Mouse (Mus musculus): ENCODE results near the gene Bend5.

Gene Bend5

GRCm38 (mm10) chr4:111414818-111415488, at the start of gene Bend5:
Bend5 (plus strand) TSS chr4:111415006.
- Histone ChIP-seq H3K4me1 (replicated peaks; ENCODE audit: low read depth, low read length) (peaks cover 57% of the 10 kb centered on the region), H3K36me3 (ENCODE audit: insufficient read depth, low read length) (peaks cover 8% of the 10 kb centered on the region; the same call in 1 of the 2 replicates), H3K9me3 (ENCODE audit: low read length) (no peaks in the 10 kb centered on the region), H3K4me3 (replicated peaks; ENCODE audit: low read length) (peak within 1 kb of the TSS; percentile 87), H3K27me3 (ENCODE audit: insufficient read depth, low read length) (peaks cover 9% of the 10 kb centered on the region)
- TF ChIP-seq POU5F1 (IDR thresholded peaks at IDR 0.05; ENCODE audit: borderline replicate concordance, low read length) (no peak), CTCF (conservative IDR thresholded peaks at IDR 0.05; ENCODE audit: low read length) (no peak), NANOG (IDR thresholded peaks at IDR 0.05; ENCODE audit: borderline replicate concordance, low read length) (no peak)

GRCm38 (mm10) chr4:111367771-111368170, 47.0 kb upstream of the Bend5 start:
- H3K4me1 ChIP-seq (replicated peaks; ENCODE audit: low read depth, low read length), result no peaks in the 10 kb centered on the region
- no peaks in the 10 kb centered on the region for H3K36me3 ChIP-seq (ENCODE audit: insufficient read depth, low read length)
- no peaks in the 10 kb centered on the region for H3K9me3 ChIP-seq (ENCODE audit: low read length)
- no peaks in the 10 kb centered on the region for H3K27me3 ChIP-seq (ENCODE audit: insufficient read depth, low read length)
- TF ChIP-seq NANOG (IDR thresholded peaks at IDR 0.05; ENCODE audit: borderline replicate concordance, low read length) (no peak), CTCF (conservative IDR thresholded peaks at IDR 0.05; ENCODE audit: low read length) (no peak), POU5F1 (IDR thresholded peaks at IDR 0.05; ENCODE audit: borderline replicate concordance, low read length) (no peak)
- H3K4me3 ChIP-seq (replicated peaks; ENCODE audit: low read length), result no peak overlapping the region

GRCm38 (mm10) chr4:111377159-111377558, 37.6 kb upstream of the Bend5 start:
- H3K9me3 ChIP-seq (ENCODE audit: low read length), result no peaks in the 10 kb centered on the region
- no peak for TF ChIP-seq NANOG (IDR thresholded peaks at IDR 0.05; ENCODE audit: borderline replicate concordance, low read length)
- TF ChIP-seq CTCF (conservative IDR thresholded peaks at IDR 0.05; ENCODE audit: low read length), result no peak
- no peak for TF ChIP-seq POU5F1 (IDR thresholded peaks at IDR 0.05; ENCODE audit: borderline replicate concordance, low read length)
- H3K4me3 ChIP-seq (replicated peaks; ENCODE audit: low read length), result no peak overlapping the region
- H3K36me3 ChIP-seq (ENCODE audit: insufficient read depth, low read length), result no peaks in the 10 kb centered on the region
- no peaks in the 10 kb centered on the region for H3K4me1 ChIP-seq (replicated peaks; ENCODE audit: low read depth, low read length)
- no peaks in the 10 kb centered on the region for H3K27me3 ChIP-seq (ENCODE audit: insufficient read depth, low read length)

GRCm38 (mm10) chr4:111378071-111378470, 36.7 kb upstream of the Bend5 start:
- no peaks in the 10 kb centered on the region for H3K4me1 ChIP-seq (replicated peaks; ENCODE audit: low read depth, low read length)
- H3K27me3 ChIP-seq (ENCODE audit: insufficient read depth, low read length), result no peaks in the 10 kb centered on the region
- H3K4me3 ChIP-seq (replicated peaks; ENCODE audit: low read length), result no peak overlapping the region
- H3K36me3 ChIP-seq (ENCODE audit: insufficient read depth, low read length), result no peaks in the 10 kb centered on the region
- no peak for TF ChIP-seq NANOG (IDR thresholded peaks at IDR 0.05; ENCODE audit: borderline replicate concordance, low read length)
- TF ChIP-seq POU5F1 (IDR thresholded peaks at IDR 0.05; ENCODE audit: borderline replicate concordance, low read length), result no peak
- TF ChIP-seq CTCF (conservative IDR thresholded peaks at IDR 0.05; ENCODE audit: low read length), result no peak
- H3K9me3 ChIP-seq (ENCODE audit: low read length), result no peaks in the 10 kb centered on the region

- TF ChIP-seq POU5F1 (IDR thresholded peaks at IDR 0.05; ENCODE audit: borderline replicate concordance, low read length) (no peak), NANOG (IDR thresholded peaks at IDR 0.05; ENCODE audit: borderline replicate concordance, low read length) (no peak), CTCF (conservative IDR thresholded peaks at IDR 0.05; ENCODE audit: low read length) (no peak)
Observed at GRCm38 (mm10) chr4:111383101-111383500, 31.7 kb upstream of the Bend5 start.

GRCm38 (mm10) chr4:111390736-111391135, 24.1 kb upstream of the Bend5 start:
- H3K27me3 ChIP-seq (ENCODE audit: insufficient read depth, low read length), result no peaks in the 10 kb centered on the region
- TF ChIP-seq NANOG (IDR thresholded peaks at IDR 0.05; ENCODE audit: borderline replicate concordance, low read length), result no peak
- TF ChIP-seq POU5F1 (IDR thresholded peaks at IDR 0.05; ENCODE audit: borderline replicate concordance, low read length), result no peak
- TF ChIP-seq CTCF (conservative IDR thresholded peaks at IDR 0.05; ENCODE audit: low read length), result no peak
- H3K9me3 ChIP-seq (ENCODE audit: low read length), result no peaks in the 10 kb centered on the region
- no peaks in the 10 kb centered on the region for H3K36me3 ChIP-seq (ENCODE audit: insufficient read depth, low read length)
- H3K4me3 ChIP-seq (replicated peaks; ENCODE audit: low read length), result no peak overlapping the region
- H3K4me1 ChIP-seq (replicated peaks; ENCODE audit: low read depth, low read length), result peaks cover 4% of the 10 kb centered on the region

More at GRCm38 (mm10) chr4:111383101-111383500, 31.7 kb upstream of the Bend5 start:
- H3K27me3 ChIP-seq (ENCODE audit: insufficient read depth, low read length), result no peaks in the 10 kb centered on the region
- no peaks in the 10 kb centered on the region for H3K9me3 ChIP-seq (ENCODE audit: low read length)
- H3K4me1 ChIP-seq (replicated peaks; ENCODE audit: low read depth, low read length), result no peaks in the 10 kb centered on the region
- H3K36me3 ChIP-seq (ENCODE audit: insufficient read depth, low read length), result no peaks in the 10 kb centered on the region
- no peak overlapping the region for H3K4me3 ChIP-seq (replicated peaks; ENCODE audit: low read length)

- no peak overlapping the region for H3K4me3 ChIP-seq (replicated peaks; ENCODE audit: low read length)
- no peak for TF ChIP-seq CTCF (conservative IDR thresholded peaks at IDR 0.05; ENCODE audit: low read length)
- TF ChIP-seq NANOG (IDR thresholded peaks at IDR 0.05; ENCODE audit: borderline replicate concordance, low read length), result no peak
- no peak for TF ChIP-seq POU5F1 (IDR thresholded peaks at IDR 0.05; ENCODE audit: borderline replicate concordance, low read length)
- H3K36me3 ChIP-seq (ENCODE audit: insufficient read depth, low read length), result no peaks in the 10 kb centered on the region
- H3K9me3 ChIP-seq (ENCODE audit: low read length), result no peaks in the 10 kb centered on the region
- no peaks in the 10 kb centered on the region for H3K27me3 ChIP-seq (ENCODE audit: insufficient read depth, low read length)
- no peaks in the 10 kb centered on the region for H3K4me1 ChIP-seq (replicated peaks; ENCODE audit: low read depth, low read length)
Observed at GRCm38 (mm10) chr4:111399784-111400183, 15.0 kb upstream of the Bend5 start.

GRCm38 (mm10) chr4:111400676-111401075, 14.1 kb upstream of the Bend5 start:
- Histone ChIP-seq H3K9me3 (ENCODE audit: low read length) (no peaks in the 10 kb centered on the region), H3K36me3 (ENCODE audit: insufficient read depth, low read length) (no peaks in the 10 kb centered on the region), H3K4me1 (replicated peaks; ENCODE audit: low read depth, low read length) (no peaks in the 10 kb centered on the region), H3K4me3 (replicated peaks; ENCODE audit: low read length) (no peak overlapping the region), H3K27me3 (ENCODE audit: insufficient read depth, low read length) (no peaks in the 10 kb centered on the region)
- TF ChIP-seq NANOG (IDR thresholded peaks at IDR 0.05; ENCODE audit: borderline replicate concordance, low read length) (no peak), POU5F1 (IDR thresholded peaks at IDR 0.05; ENCODE audit: borderline replicate concordance, low read length) (no peak), CTCF (conservative IDR thresholded peaks at IDR 0.05; ENCODE audit: low read length) (no peak)

GRCm38 (mm10) chr4:111403243-111403642, 11.6 kb upstream of the Bend5 start:
- no peak for TF ChIP-seq POU5F1 (IDR thresholded peaks at IDR 0.05; ENCODE audit: borderline replicate concordance, low read length)
- no peak for TF ChIP-seq NANOG (IDR thresholded peaks at IDR 0.05; ENCODE audit: borderline replicate concordance, low read length)
- no peak for TF ChIP-seq CTCF (conservative IDR thresholded peaks at IDR 0.05; ENCODE audit: low read length)
- no peaks in the 10 kb centered on the region for H3K9me3 ChIP-seq (ENCODE audit: low read length)
- no peaks in the 10 kb centered on the region for H3K27me3 ChIP-seq (ENCODE audit: insufficient read depth, low read length)
- H3K4me3 ChIP-seq (replicated peaks; ENCODE audit: low read length), result no peak overlapping the region
- no peaks in the 10 kb centered on the region for H3K36me3 ChIP-seq (ENCODE audit: insufficient read depth, low read length)
- no peaks in the 10 kb centered on the region for H3K4me1 ChIP-seq (replicated peaks; ENCODE audit: low read depth, low read length)

All from E14TG2a.4 (cell line).